Mouse (Mus musculus): ENCODE measurements at regions not wholly inside any gene's neighbourhood (a gene's known extent, or its start where the extent isn't known, plus 50 kb on each side); places are given as distances from the start of the nearest gene placed in this dataset.

DNA sequence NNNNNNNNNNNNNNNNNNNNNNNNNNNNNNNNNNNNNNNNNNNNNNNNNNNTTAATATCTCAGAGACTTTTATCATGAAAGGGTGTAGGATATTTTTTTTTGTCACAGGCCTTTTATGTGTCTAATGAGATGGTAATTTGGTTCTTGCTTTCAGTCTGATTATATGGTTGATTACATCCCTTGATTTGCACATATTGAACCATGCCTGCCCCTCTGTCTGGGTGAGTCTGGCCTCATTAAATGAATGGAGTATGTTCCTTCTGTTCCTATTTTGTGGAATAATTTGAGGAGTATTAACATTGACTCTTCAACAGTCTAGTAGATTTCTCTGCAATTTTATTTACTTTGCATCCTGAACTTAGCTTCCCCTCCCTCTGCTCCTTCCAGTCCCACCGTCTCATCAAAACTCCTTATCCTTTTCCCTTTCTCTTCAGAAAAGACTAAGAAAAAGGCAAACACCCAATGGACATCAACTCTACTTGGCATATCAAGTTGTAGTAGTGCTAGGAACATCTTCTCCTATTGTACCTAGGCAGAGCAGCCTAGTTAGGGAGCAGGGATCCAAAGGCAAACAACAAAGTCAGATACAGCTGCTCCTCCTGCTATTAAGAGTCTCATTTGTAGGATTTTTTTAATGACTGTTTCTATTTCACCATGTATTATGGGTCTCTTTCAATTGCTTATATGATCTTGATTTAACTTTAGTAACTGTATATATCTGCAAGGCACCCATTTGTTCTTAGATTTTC, 1185.0 kb upstream of the Cdh7 start:
- Histone ChIP-seq H3K27ac (replicated peaks; ENCODE audit: low read depth, low read length) (no peak overlapping the region), H3K36me3 (ENCODE audit: control insufficient read depth, insufficient read depth, low read length) (no peaks in the 10 kb centered on the region), H3K9ac (ENCODE audit: low read depth, low read length) (no peak overlapping the region), H3K27me3 (replicated peaks; ENCODE audit: control insufficient read depth, insufficient read depth, low read length) (no peaks in the 10 kb centered on the region), H3K4me2 (ENCODE audit: low read depth, low read length) (no peak overlapping the region), H3K9me3 (ENCODE audit: control insufficient read depth, low read length) (no peaks in the 10 kb centered on the region), H3K4me1 (ENCODE audit: control insufficient read depth, insufficient read depth, low read length) (no peaks in the 10 kb centered on the region), H3K4me3 (ENCODE audit: low read depth, low read length) (no peak overlapping the region)
- ATAC-seq (ENCODE audit: low read depth) (no peak), DNase-seq (ENCODE audit: low spot score) (no peak)
- WGBS, result 81% methylated on average over 1 of the region's 1 CpGs

DNA sequence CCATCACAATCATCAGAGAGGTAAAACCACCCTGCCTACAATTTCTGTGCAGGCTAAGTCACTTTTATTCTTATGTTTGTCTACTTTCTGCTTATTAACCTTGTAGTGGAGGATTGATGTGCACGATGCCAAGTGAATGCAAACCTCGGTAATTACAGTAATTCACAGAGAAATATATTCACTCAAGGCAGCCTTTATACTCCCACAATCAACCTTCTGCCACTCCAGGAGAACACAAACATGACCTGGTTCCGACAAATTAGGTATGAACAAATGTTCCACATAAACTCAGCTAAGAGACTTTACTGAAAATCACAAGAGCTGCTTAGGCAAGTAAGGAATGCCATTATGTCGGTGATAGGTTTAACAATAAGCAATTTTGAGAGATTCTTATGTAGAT, 1182.1 kb upstream of the Cdh7 start:
- H3K9ac ChIP-seq (ENCODE audit: low read depth, low read length), result no peak overlapping the region
- H3K9me3 ChIP-seq (ENCODE audit: control insufficient read depth, low read length), result no peaks in the 10 kb centered on the region
- no peaks in the 10 kb centered on the region for H3K27me3 ChIP-seq (replicated peaks; ENCODE audit: control insufficient read depth, insufficient read depth, low read length)
- no peak overlapping the region for H3K27ac ChIP-seq (replicated peaks; ENCODE audit: low read depth, low read length)
- DNase-seq (ENCODE audit: low spot score) (no peak), ATAC-seq (ENCODE audit: low read depth) (no peak)
- H3K4me1 ChIP-seq (ENCODE audit: control insufficient read depth, insufficient read depth, low read length), result no peaks in the 10 kb centered on the region
- H3K4me3 ChIP-seq (ENCODE audit: low read depth, low read length), result no peak overlapping the region
- 83% methylated on average over 4 of the region's 4 CpGs for WGBS
- no peak overlapping the region for H3K4me2 ChIP-seq (ENCODE audit: low read depth, low read length)
- no peaks in the 10 kb centered on the region for H3K36me3 ChIP-seq (ENCODE audit: control insufficient read depth, insufficient read depth, low read length)

DNA sequence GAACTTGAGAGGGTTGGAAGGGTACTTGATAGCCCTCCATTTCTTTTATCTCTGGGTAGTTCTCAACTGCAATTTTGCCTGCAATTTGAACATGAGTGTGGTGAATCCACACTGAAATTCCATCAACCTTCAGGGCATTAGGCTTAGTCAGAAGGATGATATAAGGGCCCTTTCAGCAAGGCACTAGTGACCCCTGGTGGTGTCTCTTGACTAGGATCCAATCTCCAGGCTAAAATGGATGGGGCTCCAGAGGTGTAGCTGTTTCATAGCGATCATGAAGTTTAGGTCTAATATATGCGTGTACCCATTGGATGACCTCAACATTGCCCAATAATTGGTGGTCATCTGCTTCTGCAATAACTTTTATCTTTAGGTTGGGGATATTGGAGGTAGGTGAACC, 1155.0 kb upstream of the Cdh7 start:
- Histone ChIP-seq H3K4me1 (ENCODE audit: control insufficient read depth, insufficient read depth, low read length) (no peaks in the 10 kb centered on the region), H3K9me3 (ENCODE audit: control insufficient read depth, low read length) (no peaks in the 10 kb centered on the region), H3K27ac (replicated peaks; ENCODE audit: low read depth, low read length) (no peak overlapping the region), H3K36me3 (ENCODE audit: control insufficient read depth, insufficient read depth, low read length) (no peaks in the 10 kb centered on the region), H3K9ac (ENCODE audit: low read depth, low read length) (no peak overlapping the region), H3K27me3 (replicated peaks; ENCODE audit: control insufficient read depth, insufficient read depth, low read length) (no peaks in the 10 kb centered on the region), H3K4me3 (ENCODE audit: low read depth, low read length) (no peak overlapping the region), H3K4me2 (ENCODE audit: low read depth, low read length) (no peak overlapping the region)
- no peak for ATAC-seq (ENCODE audit: low read depth)
- peak; percentile 20 for DNase-seq (ENCODE audit: low spot score)
- 76% methylated on average over 2 of the region's 2 CpGs for WGBS
